Mouse (Mus musculus) lung, embryonic 14.5 days (tissue): ENCODE data around the gene Rufy3. TPM values are rescaled to one million over a fixed set of nuclear protein-coding genes. Genes with fewer than 3 reads are reported as not detected.

Experiments
- ATAC-seq: fragments of 200-750 bp; cut with Nextera tagmentation; 2 replicates; pipeline ENCODE4 v1.8.0; 2017; ENCODE audit warnings: mild to moderate bottlenecking, moderate TSS enrichment, moderate library complexity; ENCODE audit not compliant: insufficient read depth
- DNase-seq: peaks from one replicate; pipeline ENCODE4 v3.0.0-alpha.2; 2015
- H3K27ac ChIP-seq: fragments of 300-500 bp; sonication (generic); 2 replicates; pipeline ENCODE4 v1.5.1; 2014; ENCODE audit warnings: low read depth, mild to moderate bottlenecking, moderate library complexity
- H3K27me3 ChIP-seq: fragments of 300-500 bp; sonication (generic); 2 replicates; pipeline ENCODE4 v1.6.1; 2014; ENCODE audit warnings: low read length, control low read depth; ENCODE audit not compliant: insufficient read depth
- H3K36me3 ChIP-seq: fragments of 300-500 bp; sonication (generic); 2 replicates; pipeline ENCODE4 v1.6.1; 2014; ENCODE audit warnings: control low read depth; ENCODE audit not compliant: insufficient read depth
- H3K4me1 ChIP-seq: fragments of 300-500 bp; sonication (generic); 2 replicates; pipeline ENCODE4 v1.6.1; 2014; ENCODE audit warnings: antibody characterized with exemption, control low read depth; ENCODE audit not compliant: insufficient read depth
- H3K4me2 ChIP-seq: fragments of 300-500 bp; sonication (generic); 2 replicates; pipeline ENCODE4 v1.6.1; 2014; ENCODE audit warnings: mild to moderate bottlenecking
- H3K4me3 ChIP-seq: fragments of 300-500 bp; sonication (generic); 2 replicates; pipeline ENCODE4 v1.5.1; 2014; ENCODE audit warnings: low read depth, low read length
- H3K9ac ChIP-seq: fragments of 300-500 bp; sonication (generic); 2 replicates; pipeline ENCODE4 v1.6.1; 2014
- H3K9me3 ChIP-seq: fragments of 300-500 bp; sonication (generic); 2 replicates; pipeline ENCODE4 v1.6.1; 2016; ENCODE audit warnings: low read depth, low read length, control low read depth
- CTCF ChIP-seq: IDR thresholded peaks from 2 replicates; pipeline ENCODE4 v1.5.1; 2016; ENCODE audit warnings: antibody characterized with exemption, low read depth
- WGBS: fragments of 180-500 bp; shearing (Covaris S2); extraction: QIAGEN DNeasy Blood & Tissue Kit; methylation state at CpG from one replicate; pipeline ENCODE4 v1.1.7; 2014; 5-methylcytosine and 5-hydroxymethylcytosine counted together
- polyA plus RNA-seq: library from polyadenylated mRNA; unstranded; fragments of >200 nt; fragmentation: Nextera tagmentation; extraction: Ambion mirVana; gene quantifications from 2 replicates; pipeline ENCODE4 v1.2.1, GENCODE M21; 2014

Rufy3 gene
- polyA plus RNA-seq, 1 experiment from 2014 or later: 14.0 TPM

GRCm38 (mm10) chr5:88604641-88605358 lies 40.0 kb downstream of the Rufy3 start:
- Histone ChIP-seq H3K36me3 (no peaks in the 10 kb centered on the region), H3K27me3 (no peaks in the 10 kb centered on the region), H3K9me3 (no peaks in the 10 kb centered on the region), H3K4me1 (no peaks in the 10 kb centered on the region), H3K9ac (no peak overlapping the region), H3K4me2 (no peak overlapping the region), H3K27ac (no peak overlapping the region), H3K4me3 (no peak overlapping the region)
- TF ChIP-seq CTCF: no peak
- ATAC-seq (no peak), DNase-seq (no peak)
- WGBS: 89% methylated on average over 7 of the region's 7 CpGs

DNA sequence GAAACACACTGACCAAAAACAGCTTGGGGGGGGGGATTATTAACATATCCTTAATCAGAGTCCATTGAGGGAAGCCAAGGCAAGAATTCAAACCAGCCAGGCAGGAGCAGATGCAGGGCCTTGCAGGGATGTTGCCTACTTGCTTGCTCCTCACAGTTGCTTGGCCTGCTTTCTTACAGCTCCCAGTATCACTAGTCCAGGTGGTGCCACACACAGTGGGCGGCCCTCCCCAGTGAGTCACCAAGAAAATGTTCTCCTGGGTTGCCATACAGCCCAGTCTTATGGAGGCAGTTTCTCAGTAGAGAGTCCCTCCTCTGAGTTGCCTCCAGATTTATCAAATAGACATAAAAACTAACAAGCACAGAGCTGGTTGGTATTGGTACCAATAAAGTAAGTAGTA lies 49.3 kb downstream of the Rufy3 start:
- Histone ChIP-seq H3K4me3 (no peak overlapping the region), H3K27me3 (no peaks in the 10 kb centered on the region), H3K4me1 (no peaks in the 10 kb centered on the region), H3K9me3 (no peaks in the 10 kb centered on the region), H3K9ac (no peak overlapping the region), H3K27ac (no peak overlapping the region), H3K4me2 (no peak overlapping the region), H3K36me3 (peaks cover 12% of the 10 kb centered on the region; the same call in 1 of the 2 replicates)
- DNase-seq (no peak), ATAC-seq (no peak)
- TF ChIP-seq CTCF: no peak
- WGBS: 88% methylated on average over 1 of the region's 1 CpGs

- Histone ChIP-seq H3K27me3 (no peaks in the 10 kb centered on the region), H3K9ac (no peak overlapping the region), H3K4me1 (no peaks in the 10 kb centered on the region), H3K4me2 (no peak overlapping the region), H3K36me3 (peaks cover 22% of the 10 kb centered on the region; the same call in 1 of the 2 replicates), H3K4me3 (no peak overlapping the region), H3K27ac (no peak overlapping the region), H3K9me3 (no peaks in the 10 kb centered on the region)
- ATAC-seq (no peak), DNase-seq (no peak)
- no peak for TF ChIP-seq CTCF
- 75% methylated on average over 4 of the region's 4 CpGs for WGBS
Measured at GRCm38 (mm10) chr5:88616988-88617387, 52.1 kb downstream of the Rufy3 start.

DNA sequence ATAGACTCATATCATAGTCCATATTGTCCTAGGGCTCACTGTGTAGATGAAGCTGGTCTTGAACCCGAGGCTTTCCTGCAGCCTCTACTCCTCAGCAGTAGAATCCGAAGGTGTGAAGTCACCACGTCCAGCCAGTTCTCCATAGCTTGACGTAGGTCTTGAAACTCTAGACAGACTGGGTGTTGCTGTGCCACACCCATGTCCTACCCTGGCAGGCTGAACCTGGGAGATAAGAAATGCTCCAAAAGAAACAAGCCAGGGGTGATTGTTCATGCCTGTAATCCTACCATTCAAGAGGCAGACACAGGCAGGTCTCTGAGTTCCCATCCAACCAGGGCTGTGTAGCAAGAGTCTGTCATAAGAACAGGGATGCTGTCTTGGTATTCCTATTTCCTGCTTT lies 62.7 kb downstream of the Rufy3 start:
- no peak for TF ChIP-seq CTCF
- no peaks in the 10 kb centered on the region for H3K4me1 ChIP-seq
- ATAC-seq (no peak), DNase-seq (no peak)
- H3K9me3 ChIP-seq: no peaks in the 10 kb centered on the region
- H3K4me2 ChIP-seq: no peak overlapping the region
- H3K9ac ChIP-seq: no peak overlapping the region
- H3K27me3 ChIP-seq: no peaks in the 10 kb centered on the region
- 85% methylated on average over 4 of the region's 4 CpGs for WGBS
- peaks cover 25% of the 10 kb centered on the region for H3K36me3 ChIP-seq
- no peak overlapping the region for H3K4me3 ChIP-seq
- H3K27ac ChIP-seq: no peak overlapping the region

DNA sequence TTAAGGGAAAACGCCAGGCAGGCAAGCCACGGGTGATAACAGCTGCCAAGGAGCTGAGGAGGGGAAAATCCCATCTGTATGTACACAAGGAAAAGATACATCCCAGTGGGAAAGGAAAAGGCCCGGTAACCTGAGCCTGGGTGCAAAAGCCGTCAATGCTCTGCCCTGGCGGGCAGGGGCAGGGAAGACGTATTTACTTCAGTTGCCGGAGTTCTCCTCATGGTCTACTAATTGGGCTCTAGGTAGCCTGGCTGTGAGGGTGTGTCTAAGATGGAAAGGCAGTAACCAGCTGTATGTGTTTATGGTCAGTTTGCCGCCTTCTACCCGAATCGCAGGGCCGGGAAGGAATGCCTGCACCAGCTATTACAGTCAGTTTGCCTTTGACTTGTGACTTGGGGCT lies 64.3 kb downstream of the Rufy3 start:
- Histone ChIP-seq H3K27me3 (no peaks in the 10 kb centered on the region), H3K4me1 (no peaks in the 10 kb centered on the region), H3K36me3 (peaks cover 35% of the 10 kb centered on the region), H3K4me2 (no peak overlapping the region), H3K27ac (no peak overlapping the region), H3K9ac (no peak overlapping the region), H3K9me3 (no peaks in the 10 kb centered on the region), H3K4me3 (no peak overlapping the region)
- ATAC-seq (no peak), DNase-seq (no peak)
- TF ChIP-seq CTCF: no peak
- 58% methylated on average over 11 of the region's 11 CpGs for WGBS

GRCm38 (mm10) chr5:88629987-88630386 lies 65.1 kb downstream of the Rufy3 start:
- H3K9me3 ChIP-seq: no peaks in the 10 kb centered on the region
- no peak for DNase-seq
- peaks cover 36% of the 10 kb centered on the region for H3K36me3 ChIP-seq
- H3K27ac ChIP-seq: no peak overlapping the region
- TF ChIP-seq CTCF: no peak
- H3K9ac ChIP-seq: no peak overlapping the region
- H3K4me3 ChIP-seq: no peak overlapping the region
- H3K27me3 ChIP-seq: no peaks in the 10 kb centered on the region
- no peak overlapping the region for H3K4me2 ChIP-seq
- H3K4me1 ChIP-seq: no peaks in the 10 kb centered on the region
- WGBS: 76% methylated on average over 8 of the region's 8 CpGs
- ATAC-seq: no peak

- no peak for TF ChIP-seq CTCF
- H3K36me3 ChIP-seq: peaks cover 43% of the 10 kb centered on the region
- ATAC-seq: no peak
Measured at GRCm38 (mm10) chr5:88630883-88631282, 66.0 kb downstream of the Rufy3 start.

More at GRCm38 (mm10) chr5:88630883-88631282, 66.0 kb downstream of the Rufy3 start:
- no peak overlapping the region for H3K27ac ChIP-seq
- 56% methylated on average over 3 of the region's 3 CpGs for WGBS
- no peaks in the 10 kb centered on the region for H3K4me1 ChIP-seq
- no peak overlapping the region for H3K9ac ChIP-seq
- H3K4me2 ChIP-seq: no peak overlapping the region
- no peaks in the 10 kb centered on the region for H3K9me3 ChIP-seq
- no peak overlapping the region for H3K4me3 ChIP-seq
- DNase-seq: no peak
- no peaks in the 10 kb centered on the region for H3K27me3 ChIP-seq
